ENCODE assay signal across 9 mouse cellular contexts in genomic region chr19:40762023-40762759, GRCm38 (mm10). TPM values are rescaled to one million over a fixed set of nuclear protein-coding genes. Genes with fewer than 3 reads are reported as not detected.
DNase-seq lines count a peak whose midpoint lies in the region; ATAC-seq lines count a peak whose summit lies in the region.
"Had no signal": no experiment of that assay in that cellular context is flagged by ENCODE, and none has a peak within 500 bp of the region (broad histone marks: within the 10 kb centered on the region; RNA-seq: fewer than 3 reads in every experiment).

No protein-coding gene starts in this region.

- WGBS in forebrain, embryonic 15.5 days = 31% methylated on average over 22 of the region's 22 CpGs

- H3K4me3 ChIP-seq in forebrain, embryonic 15.5 days = peak overlapping the region; percentile 23
- H3K4me3 ChIP-seq: megakaryocyte, embryonic 14.5 days had no signal

- no peaks in the 10 kb centered on the region for H3K4me1 ChIP-seq in forebrain, embryonic 15.5 days

- H3K27ac ChIP-seq in forebrain, embryonic 15.5 days (replicated peaks) = no peak overlapping the region

- H3K36me3 ChIP-seq in forebrain, embryonic 15.5 days = no peaks in the 10 kb centered on the region

- H3K27me3 ChIP-seq in forebrain, embryonic 15.5 days = no peaks in the 10 kb centered on the region
- H3K27me3 ChIP-seq: megakaryocyte, embryonic 14.5 days had no signal

- H3K4me2 ChIP-seq in forebrain, embryonic 15.5 days (replicated peaks) = peak overlapping the region; percentile 36

- peak overlapping the region; percentile 12; the same call in 1 of the 2 replicates for H3K9ac ChIP-seq in forebrain, embryonic 15.5 days (replicated peaks)

- 0 out of 2 replicates have a peak, but pooled peaks have one; percentile 66 for ATAC-seq in forebrain, embryonic 15.5 days (replicated peaks)
- ATAC-seq in megakaryocyte, adult 5-6 weeks (ENCODE audit: poor library complexity, severe bottlenecking) = peak; percentile 57

- intact Hi-C loops in left cerebral cortex, postnatal 25 days (cut with DNase I) = no loop called here

- H3K9me3 ChIP-seq in forebrain, embryonic 15.5 days = no peaks in the 10 kb centered on the region
- H3K9me3 ChIP-seq: megakaryocyte, embryonic 14.5 days had no signal

- DNase-seq in B cell, adult 2 months = peak; percentile 24 to 35
- DNase-seq in adrenal gland, postnatal 10 days = peak; percentile 18
- peak; percentile 76 for DNase-seq in induced T-regulatory cell, adult 2 months (ENCODE audit: low read depth)
- peak; percentile 54 to 79 for DNase-seq in left cerebral cortex, postnatal 25 days (ENCODE audit: low spot score in 2 of 2)
- DNase-seq in spleen, postnatal 10 days (ENCODE audit: low spot score in 2 of 2) = peak; percentile 9 to 70
- no peak for DNase-seq in c-Kit-positive CD71-positive TER-119-positive erythroid progenitor cells, embryonic 14.5 days (ENCODE audit: low spot score)

RNA-seq across cellular contexts. Expression of gene Cc2d2b, which starts 13.6 kb away (rescaled TPM):
- under 1 TPM in 1 of 2 experiments, not detected in 1; 0.15 TPM for total RNA-seq in adrenal gland, postnatal 10 days (2021)
- 0.13 and 0.33 TPM in 2 replicates for polyA plus RNA-seq in forebrain, embryonic 15.5 days (2015; fragmentation: Nextera tagmentation; extraction: Ambion mirVana)
- under 1 TPM; 0.30 to 0.99 TPM for total RNA-seq in left cerebral cortex, postnatal 25 days (2021)
- not detected in 2 replicates for total RNA-seq in megakaryocyte, adult 5-6 weeks (2015)
- not detected in 2 replicates for total RNA-seq in megakaryocyte, adult 5-6 weeks (2017)
